Mouse (Mus musculus): ENCODE data around the gene Gm11037.

- TF ChIP-seq GATA1 (IDR thresholded peaks at IDR 0.05; ENCODE audit: borderline replicate concordance, low read length), result no peak
- no peak for TF ChIP-seq FLI1 (IDR thresholded peaks at IDR 0.05; ENCODE audit: low read length)
Measured at GRCm38 (mm10) chr2:131178828-131179245, 45.5 kb downstream of the Gm11037 start.

Measured in megakaryocyte, embryonic 14.5 days (primary cell).